ENCODE assay signal across 12 mouse cellular contexts in the genomic region with DNA sequence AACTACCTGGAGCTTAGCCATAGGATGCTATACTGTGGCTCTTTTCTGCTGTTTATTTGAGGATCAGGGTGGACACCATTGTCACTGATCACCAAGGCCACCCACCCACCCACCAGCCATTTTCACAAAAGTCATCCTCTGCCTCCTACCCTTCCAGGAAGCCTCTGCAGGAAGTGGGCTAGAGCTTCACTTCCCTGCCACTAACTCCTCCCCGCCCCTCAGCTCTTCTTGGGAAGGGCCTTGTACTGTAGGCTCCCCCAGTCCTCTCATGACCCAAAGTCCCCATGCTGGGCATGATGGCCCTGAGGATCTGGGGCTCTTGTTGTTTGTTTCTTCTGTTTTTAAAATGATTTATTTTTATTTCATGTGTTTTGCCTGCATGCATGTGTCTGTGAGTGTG. TPM values are rescaled to one million over a fixed set of nuclear protein-coding genes. Genes with fewer than 3 reads are reported as not detected.
A peak's percentile ranks its signal among the peaks of the same experiment; 100 is the strongest.
DNase-seq lines count a peak whose midpoint lies in the region; ATAC-seq and TF ChIP-seq lines count a peak whose summit lies in the region.
"Had no signal": no experiment of that assay in that cellular context is flagged by ENCODE, and none has a peak within 500 bp of the region (broad histone marks: within the 10 kb centered on the region; RNA-seq: fewer than 3 reads in every experiment).

No protein-coding gene starts in this region.

- H3K36me3 ChIP-seq in liver, embryonic 14.5 days (replicated peaks; ENCODE audit: control insufficient read depth, insufficient read depth, low read depth), result peaks cover 9% of the 10 kb centered on the region

- peak; percentile 4 for DNase-seq in kidney, postnatal 14 days
- DNase-seq in kidney, adult 11 months, result no peak
- peak; percentile 57 for DNase-seq in R1 (ENCODE audit: low read depth, low spot score)
- no peak for DNase-seq in liver, embryonic 14.5 days (ENCODE audit: low read depth in 3 of 3, low spot score in 3 of 3)
- DNase-seq in thymus, postnatal 14 days, result peak; percentile 82
- no peak for DNase-seq in retina, embryonic 14.5 days (ENCODE audit: low spot score)
- no peak for DNase-seq in cerebellum, postnatal 36 days
- DNase-seq in left cerebral cortex, adult 18-20 months (ENCODE audit: low spot score in 2 of 2), result no peak
- DNase-seq: kidney, adult 8-10 months had no signal

- no peaks in the 10 kb centered on the region for H3K27me3 ChIP-seq in liver, embryonic 14.5 days (ENCODE audit: control insufficient read depth, insufficient read depth, low read length)
- H3K27me3 ChIP-seq: midbrain, embryonic 13.5 days had no signal

- TF ChIP-seq EP300 in liver, embryonic 14.5 days (IDR thresholded peaks at IDR 0.05; ENCODE audit: low read depth), result no peak

- TF ChIP-seq CTCF in liver, embryonic 14.5 days (IDR thresholded peaks at IDR 0.05; ENCODE audit: low read depth), result no peak

- H3K9ac ChIP-seq in liver, embryonic 14.5 days (replicated peaks), result no peak overlapping the region

- no peaks in the 10 kb centered on the region for H3K9me3 ChIP-seq in liver, embryonic 14.5 days (ENCODE audit: control insufficient read depth, low read length)
- H3K9me3 ChIP-seq: limb, embryonic 10.5 days; midbrain, embryonic 13.5 days had no signal

- peak overlapping the region; percentile 97 for H3K4me2 ChIP-seq in liver, embryonic 14.5 days (ENCODE audit: low read depth)

- ATAC-seq in liver, embryonic 14.5 days (ENCODE audit: insufficient read depth), result no peak
- ATAC-seq: midbrain, embryonic 13.5 days had no signal

- no peak overlapping the region for H3K4me3 ChIP-seq in liver, embryonic 14.5 days (ENCODE audit: insufficient read depth in 1 of 2, low read depth in 2 of 2, low read length in 2 of 2)
- H3K4me3 ChIP-seq: midbrain, embryonic 13.5 days had no signal

- peaks cover 36% of the 10 kb centered on the region in 2 experiments for H3K4me1 ChIP-seq in liver, embryonic 14.5 days (replicated peaks; ENCODE audit: control insufficient read depth in 2 of 2, insufficient read depth in 2 of 2, low read length in 1 of 2)

- WGBS in liver, embryonic 14.5 days (ENCODE audit: insufficient replicate concordance), result 44% methylated on average over 1 of the region's 1 CpGs

- H3K27ac ChIP-seq in liver, embryonic 14.5 days, result peak overlapping the region; percentile 50
- H3K27ac ChIP-seq: limb, embryonic 10.5 days; midbrain, embryonic 13.5 days had no signal

RNA-seq across cellular contexts. Expression of a gene that starts 2.3 kb away (rescaled TPM):
- polyA plus RNA-seq in liver, embryonic 14.5 days (2012; rRNA removed), result 134 and 478 TPM in 2 replicates
- polyA plus RNA-seq in liver, embryonic 14.5 days (2014; fragmentation: Nextera tagmentation; extraction: Ambion mirVana), result 160 and 176 TPM in 2 replicates
- 10 to 100 TPM; 65.0 to 70.9 TPM for total RNA-seq in left cerebral cortex, adult 18-20 months (2021)

RNA-seq across cellular contexts. Expression of a gene that starts 15.1 kb away (rescaled TPM):
- polyA plus RNA-seq in liver, embryonic 14.5 days (2012; rRNA removed), result 7.6 and 8.6 TPM in 2 replicates
- 19.8 and 23.5 TPM in 2 replicates for polyA plus RNA-seq in liver, embryonic 14.5 days (2014; fragmentation: Nextera tagmentation; extraction: Ambion mirVana)
- 10 to 100 TPM; 11.6 to 17.9 TPM for total RNA-seq in left cerebral cortex, adult 18-20 months (2021)

RNA-seq across cellular contexts. Expression of a gene that starts 23.4 kb away (rescaled TPM):
- polyA plus RNA-seq in liver, embryonic 14.5 days (2012; rRNA removed), result 28.4 and 29.4 TPM in 2 replicates
- 20.3 and 21.8 TPM in 2 replicates for polyA plus RNA-seq in liver, embryonic 14.5 days (2014; fragmentation: Nextera tagmentation; extraction: Ambion mirVana)
- 100 to 1,000 TPM; 221 to 289 TPM for total RNA-seq in left cerebral cortex, adult 18-20 months (2021)

RNA-seq across cellular contexts. Expression of a gene that starts 27.9 kb away (rescaled TPM):
- polyA plus RNA-seq in liver, embryonic 14.5 days (2012; rRNA removed), result not detected in 2 replicates
- not detected in 2 replicates for polyA plus RNA-seq in liver, embryonic 14.5 days (2014; fragmentation: Nextera tagmentation; extraction: Ambion mirVana)
- under 1 TPM; 0.09 to 0.16 TPM for total RNA-seq in left cerebral cortex, adult 18-20 months (2021)
- polyA plus RNA-seq: erythroblast, embryonic 14.5 days; limb, embryonic 10.5 days had no signal

RNA-seq across cellular contexts. Expression of a gene that starts 43.0 kb away (rescaled TPM):
- polyA plus RNA-seq in liver, embryonic 14.5 days (2012; rRNA removed), result 0.04 TPM in 1 of 2 replicates, not detected in the other
- 0.11 TPM in 2 replicates for polyA plus RNA-seq in liver, embryonic 14.5 days (2014; fragmentation: Nextera tagmentation; extraction: Ambion mirVana)
- total RNA-seq in left cerebral cortex, adult 18-20 months (2021), result not detected
- polyA plus RNA-seq: erythroblast, embryonic 14.5 days; limb, embryonic 10.5 days; midbrain, embryonic 13.5 days had no signal

Comparison
In these comparisons a context has a peak if more than half of its experiments do, and no peak if none do; other contexts are left out.
1. DNase-seq: peak in kidney, postnatal 14 days (single experiment), R1 (single experiment) and thymus, postnatal 14 days (single experiment); none in kidney, adult 11 months (single experiment), liver, embryonic 14.5 days (0 of 3), retina, embryonic 14.5 days (single experiment), cerebellum, postnatal 36 days (0 of 2) and left cerebral cortex, adult 18-20 months (0 of 2).